Mouse (Mus musculus) heart, postnatal 0 days (tissue): ENCODE measurements at regions not wholly inside any gene's neighbourhood (a gene's known extent, or its start where the extent isn't known, plus 50 kb on each side); places are given as distances from the start of the nearest gene placed in this dataset.

Experiments used
- ATAC-seq: fragments of 200-750 bp; cut with Nextera tagmentation; 2 replicates; pipeline ENCODE4 v1.8.0; 2017; ENCODE audit warnings: low read depth, moderate number of reproducible peaks, moderate library complexity; ENCODE audit not compliant: insufficient read depth
- DNase-seq: peaks from one replicate; pipeline ENCODE4 v3.0.0-alpha.2; 2016; ENCODE audit warnings: low spot score
- H3K27ac ChIP-seq: fragments of 300-500 bp; sonication (generic); 2 replicates; pipeline ENCODE4 v1.5.1; 2014; ENCODE audit warnings: low read depth, mild to moderate bottlenecking
- H3K27me3 ChIP-seq: fragments of 300-500 bp; sonication (generic); 2 replicates; pipeline ENCODE4 v1.6.1; 2014; ENCODE audit warnings: low read length, mixed read lengths; ENCODE audit not compliant: control insufficient read depth, insufficient read depth
- H3K36me3 ChIP-seq: fragments of 300-500 bp; sonication (generic); replicated peaks from 2 replicates; pipeline ENCODE4 v1.6.1; 2014; ENCODE audit warnings: low read length, mixed read lengths; ENCODE audit not compliant: control insufficient read depth, insufficient read depth
- H3K4me1 ChIP-seq: fragments of 300-500 bp; sonication (generic); 2 replicates; pipeline ENCODE4 v1.6.1; 2014; ENCODE audit warnings: antibody characterized with exemption; ENCODE audit not compliant: control insufficient read depth, insufficient read depth
- H3K4me2 ChIP-seq: fragments of 300-500 bp; sonication (generic); 2 replicates; pipeline ENCODE4 v1.6.1; 2014; ENCODE audit warnings: low read depth, mild to moderate bottlenecking, low read length, moderate library complexity
- H3K4me3 ChIP-seq: fragments of 300-500 bp; sonication (generic); 2 replicates; pipeline ENCODE4 v1.5.1; 2014; ENCODE audit warnings: low read depth, low read length
- H3K9ac ChIP-seq: fragments of 300-500 bp; sonication (generic); replicated peaks from 2 replicates; pipeline ENCODE4 v1.6.1; 2014; ENCODE audit warnings: low read depth, low read length, mixed read lengths
- H3K9me3 ChIP-seq: fragments of 300-500 bp; sonication (generic); replicated peaks from 2 replicates; pipeline ENCODE4 v1.6.1; 2016; ENCODE audit warnings: low read length; ENCODE audit not compliant: control insufficient read depth
- CTCF ChIP-seq: IDR thresholded peaks from 2 replicates; pipeline ENCODE4 v1.5.1; 2016; ENCODE audit warnings: antibody characterized with exemption, control low read depth, low read depth
- EP300 ChIP-seq: IDR thresholded peaks from 2 replicates; pipeline ENCODE4 v1.6.1; 2016; ENCODE audit warnings: antibody characterized with exemption, low read depth
- WGBS: fragments of 180-500 bp; shearing (Covaris S2); extraction: QIAGEN DNeasy Blood & Tissue Kit; methylation state at CpG from one replicate; pipeline ENCODE4 v1.1.7; 2014; 5-methylcytosine and 5-hydroxymethylcytosine counted together

DNA sequence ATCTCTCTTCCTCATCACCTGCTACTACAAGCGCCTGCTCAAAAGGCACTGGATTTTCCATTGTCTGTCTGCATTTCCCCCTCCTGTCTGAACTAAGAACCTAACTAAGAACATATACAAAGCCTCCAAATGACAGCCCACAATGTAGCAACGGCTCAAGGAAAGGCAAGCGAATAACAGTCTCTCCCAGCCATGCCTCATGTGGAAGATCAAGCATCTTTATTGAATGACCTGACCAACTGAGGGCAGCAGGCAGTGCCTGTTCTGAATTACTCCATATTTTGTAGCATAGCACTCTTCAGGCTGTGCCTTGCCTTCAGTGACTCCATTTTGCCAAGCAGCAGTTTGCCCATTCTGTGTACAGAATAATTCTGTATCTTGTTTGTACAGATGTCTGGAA lies 183.9 kb downstream of the Xxylt1 start:
- no peak overlapping the region for H3K4me3 ChIP-seq
- H3K9ac ChIP-seq: no peak overlapping the region
- no peaks in the 10 kb centered on the region for H3K27me3 ChIP-seq
- no peak overlapping the region for H3K4me2 ChIP-seq
- H3K9me3 ChIP-seq: no peaks in the 10 kb centered on the region
- H3K4me1 ChIP-seq: no peaks in the 10 kb centered on the region
- no peaks in the 10 kb centered on the region for H3K36me3 ChIP-seq
- H3K27ac ChIP-seq: no peak overlapping the region
- no peak for TF ChIP-seq CTCF
- no peak for TF ChIP-seq EP300
- WGBS: 84% methylated on average over 3 of the region's 3 CpGs
- DNase-seq: no peak
- ATAC-seq: no peak

DNA sequence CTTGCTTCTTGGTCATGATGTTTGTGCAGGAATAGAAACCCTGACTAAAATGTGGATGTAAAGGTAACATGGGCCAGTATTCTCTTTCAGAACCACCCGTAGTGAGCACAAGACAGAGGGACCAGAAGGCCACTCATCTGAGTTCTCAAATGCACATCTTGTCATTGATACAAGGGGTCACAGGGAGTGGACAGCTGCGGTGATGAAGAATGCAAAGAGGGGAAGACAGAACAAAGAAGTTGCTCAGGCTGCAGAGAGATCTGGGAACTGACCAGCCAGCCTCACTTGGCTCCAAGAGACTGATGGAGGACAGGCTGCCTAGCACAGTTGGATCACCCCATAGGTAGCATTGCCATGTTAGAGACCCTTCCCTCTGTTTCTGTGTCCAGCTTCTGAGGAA lies 181.1 kb downstream of the Xxylt1 start:
- no peak for TF ChIP-seq EP300
- TF ChIP-seq CTCF: no peak
- Histone ChIP-seq H3K9ac (no peak overlapping the region), H3K4me2 (no peak overlapping the region), H3K4me1 (no peaks in the 10 kb centered on the region), H3K9me3 (peaks cover 8% of the 10 kb centered on the region), H3K4me3 (no peak overlapping the region), H3K27me3 (no peaks in the 10 kb centered on the region), H3K36me3 (no peaks in the 10 kb centered on the region), H3K27ac (no peak overlapping the region)
- ATAC-seq (no peak), DNase-seq (no peak)
- 66% methylated on average over 2 of the region's 2 CpGs for WGBS

DNA sequence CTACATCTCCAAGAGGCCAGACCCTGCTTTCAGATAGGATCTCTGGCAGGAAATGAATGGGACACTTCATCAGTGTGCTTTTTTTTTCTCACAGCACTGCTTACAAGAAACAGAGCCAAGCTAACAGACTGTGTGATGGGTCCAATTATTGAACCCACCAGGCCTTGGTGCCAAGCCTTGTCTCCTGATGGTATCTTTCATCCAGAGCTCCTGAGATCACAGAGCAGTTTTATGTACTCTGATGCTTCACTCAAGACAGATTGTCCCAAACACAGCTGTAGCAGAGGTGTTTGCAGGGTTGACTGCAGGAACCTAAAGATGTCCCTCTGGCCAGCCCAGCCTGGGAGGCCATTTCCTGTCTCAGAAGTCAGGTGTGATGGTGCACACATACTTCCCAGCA lies 179.9 kb downstream of the Xxylt1 start:
- Histone ChIP-seq H3K4me3 (no peak overlapping the region), H3K9ac (no peak overlapping the region), H3K27me3 (no peaks in the 10 kb centered on the region), H3K27ac (no peak overlapping the region), H3K4me1 (no peaks in the 10 kb centered on the region), H3K9me3 (peaks cover 8% of the 10 kb centered on the region), H3K4me2 (no peak overlapping the region), H3K36me3 (no peaks in the 10 kb centered on the region)
- DNase-seq: no peak
- TF ChIP-seq EP300: no peak
- TF ChIP-seq CTCF: no peak
- no peak for ATAC-seq
